Mouse (Mus musculus) heart, embryonic 15.5 days (tissue): ENCODE data around the gene Zmynd12. TPM values are rescaled to one million over a fixed set of nuclear protein-coding genes. Genes with fewer than 3 reads are reported as not detected.

ENCODE experiments used
- ATAC-seq: fragments of 200-750 bp; cut with Nextera tagmentation; replicated peaks from 2 replicates; pipeline ENCODE4 v1.8.0; 2017; ENCODE audit warnings: low read depth, moderate TSS enrichment; ENCODE audit not compliant: insufficient number of reproducible peaks, insufficient read depth, low FRiP score
- H3K27ac ChIP-seq: fragments of 300-500 bp; sonication (generic); 2 replicates; pipeline ENCODE4 v1.5.1; 2015; ENCODE audit warnings: mild to moderate bottlenecking, inconsistent platforms
- H3K27me3 ChIP-seq: fragments of 300-500 bp; sonication (generic); 2 replicates; pipeline ENCODE4 v1.6.1; 2015; ENCODE audit warnings: inconsistent platforms
- H3K36me3 ChIP-seq: fragments of 300-500 bp; sonication (generic); 2 replicates; pipeline ENCODE4 v1.6.1; 2015; ENCODE audit warnings: mild to moderate bottlenecking, inconsistent platforms
- H3K4me1 ChIP-seq: fragments of 300-500 bp; sonication (generic); replicated peaks from 2 replicates; pipeline ENCODE4 v1.6.1; 2015; ENCODE audit warnings: inconsistent platforms
- H3K4me2 ChIP-seq: fragments of 300-500 bp; sonication (generic); 2 replicates; pipeline ENCODE4 v1.6.1; 2015; ENCODE audit warnings: inconsistent platforms, mild to moderate bottlenecking, moderate library complexity
- H3K4me3 ChIP-seq: fragments of 300-500 bp; sonication (generic); 2 replicates; pipeline ENCODE4 v1.5.1; 2015; ENCODE audit warnings: mild to moderate bottlenecking, inconsistent platforms
- H3K9ac ChIP-seq: fragments of 300-500 bp; sonication (generic); 2 replicates; pipeline ENCODE4 v1.6.1; 2015; ENCODE audit warnings: mild to moderate bottlenecking, inconsistent platforms
- H3K9me3 ChIP-seq: fragments of 300-500 bp; sonication (generic); replicated peaks from 2 replicates; pipeline ENCODE4 v1.6.1; 2016; ENCODE audit warnings: inconsistent platforms
- WGBS: fragments of 180-500 bp; shearing (Covaris S2); methylation state at CpG from one replicate; pipeline ENCODE4 v1.1.7; 2015; ENCODE audit warnings: mixed read lengths; 5-methylcytosine and 5-hydroxymethylcytosine counted together
- polyA plus RNA-seq: library from polyadenylated mRNA; unstranded; fragments of >200 nt; fragmentation: Nextera tagmentation; extraction: Ambion mirVana; gene quantifications from 2 replicates; pipeline ENCODE4 v1.2.1, GENCODE M21; 2015

Zmynd12 gene
- 0.15 and 0.28 TPM in 2 replicates for polyA plus RNA-seq

- Histone ChIP-seq H3K4me1 (peaks cover 31% of the 10 kb centered on the region), H3K9me3 (no peaks in the 10 kb centered on the region), H3K36me3 (no peaks in the 10 kb centered on the region; the same call in 1 of the 2 replicates), H3K4me2 (peak within 1 kb of the TSS; percentile 93), H3K27me3 (no peaks in the 10 kb centered on the region), H3K27ac (peak within 1 kb of the TSS; percentile 90), H3K4me3 (peak within 1 kb of the TSS; percentile 87), H3K9ac (peak within 1 kb of the TSS; percentile 96)
- under 1% methylated on average over 52 of the region's 52 CpGs for WGBS
- peak; percentile 95 for ATAC-seq
Measured at GRCm38 (mm10) chr4:119422294-119422964, at the start of gene Zmynd12, which contains the start of gene Ppcs. Gene Zmynd12 (plus strand): TSS chr4:119422814. Gene Ppcs (minus strand): TSS chr4:119422420.

DNA sequence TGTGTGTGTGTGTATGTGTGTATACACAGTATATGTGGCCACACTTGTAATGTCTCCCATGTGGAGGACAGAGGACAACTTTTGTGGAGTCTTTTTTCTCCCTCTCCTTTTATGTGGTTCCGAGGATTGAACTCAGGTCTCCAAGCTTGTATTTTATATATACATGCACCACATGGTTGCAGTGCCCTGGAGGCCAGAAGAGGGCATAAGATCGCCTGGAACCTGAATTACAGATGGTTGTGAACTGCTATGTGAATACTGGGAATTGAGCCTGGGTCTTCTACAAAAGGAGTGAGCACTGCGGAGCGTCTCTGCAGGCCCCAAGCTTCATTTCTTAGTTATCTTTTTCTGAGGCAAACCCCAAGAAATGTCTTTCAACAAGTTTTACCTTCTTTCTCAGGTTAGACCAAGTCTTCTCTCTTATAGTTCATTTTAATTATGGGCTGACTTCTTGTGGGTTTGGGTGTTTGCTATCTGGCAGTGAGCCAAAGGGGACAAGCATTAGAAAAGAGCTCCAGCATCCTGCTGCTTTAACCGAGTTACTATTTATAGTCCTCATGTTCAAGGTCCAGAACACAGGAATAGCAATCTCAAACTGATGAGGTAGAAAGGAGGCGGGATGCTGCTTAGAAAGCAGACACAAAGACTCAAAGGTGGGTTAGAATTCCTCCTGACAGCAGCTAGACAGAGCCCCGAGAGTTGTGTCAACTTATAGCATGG is 41.0 kb upstream of the Zmynd12 start:
- Histone ChIP-seq H3K4me3 (no peak overlapping the region), H3K27me3 (no peaks in the 10 kb centered on the region), H3K9me3 (no peaks in the 10 kb centered on the region), H3K27ac (no peak overlapping the region), H3K36me3 (no peaks in the 10 kb centered on the region), H3K4me1 (peaks cover 5% of the 10 kb centered on the region), H3K4me2 (no peak overlapping the region), H3K9ac (no peak overlapping the region)
- no peak for ATAC-seq
- 58% methylated on average over 7 of the region's 7 CpGs for WGBS

GRCm38 (mm10) chr4:119389184-119389583 is 33.4 kb upstream of the Zmynd12 start:
- H3K4me3 ChIP-seq: no peak overlapping the region
- H3K4me2 ChIP-seq: no peak overlapping the region
- no peaks in the 10 kb centered on the region for H3K9me3 ChIP-seq
- 55% methylated on average over 3 of the region's 3 CpGs for WGBS
- no peak overlapping the region for H3K27ac ChIP-seq
- H3K27me3 ChIP-seq: no peaks in the 10 kb centered on the region
- no peak for ATAC-seq
- H3K4me1 ChIP-seq: no peaks in the 10 kb centered on the region
- H3K9ac ChIP-seq: no peak overlapping the region
- H3K36me3 ChIP-seq: no peaks in the 10 kb centered on the region

- Histone ChIP-seq H3K4me3 (no peak overlapping the region), H3K27me3 (no peaks in the 10 kb centered on the region), H3K4me2 (no peak overlapping the region), H3K36me3 (no peaks in the 10 kb centered on the region), H3K9me3 (no peaks in the 10 kb centered on the region), H3K9ac (no peak overlapping the region), H3K4me1 (no peaks in the 10 kb centered on the region), H3K27ac (no peak overlapping the region)
- ATAC-seq: no peak
- 82% methylated on average over 1 of the region's 1 CpGs for WGBS
Measured at GRCm38 (mm10) chr4:119390369-119390768, 32.2 kb upstream of the Zmynd12 start.

DNA sequence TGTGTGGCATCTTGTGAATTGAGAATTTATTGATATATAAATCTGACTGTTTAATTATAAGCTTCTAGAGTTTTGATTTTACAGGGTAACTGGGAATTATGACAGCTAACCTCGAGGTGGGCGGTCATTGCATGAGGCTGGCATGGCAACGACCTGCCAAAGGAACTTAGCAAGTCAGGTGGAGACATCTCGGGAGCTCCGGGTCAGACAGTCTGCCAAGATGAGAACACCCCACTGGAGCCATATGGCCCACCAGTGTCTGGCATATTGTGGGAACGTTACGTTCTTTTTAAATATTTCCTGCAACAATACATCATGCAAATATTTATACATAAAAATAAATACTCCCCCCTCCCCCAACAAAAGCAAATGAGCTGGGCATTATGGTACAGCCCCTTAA is 23.9 kb upstream of the Zmynd12 start:
- H3K9me3 ChIP-seq: peaks cover 7% of the 10 kb centered on the region; the same call in 1 of the 2 replicates
- ATAC-seq: no peak
- no peak overlapping the region for H3K27ac ChIP-seq
- 82% methylated on average over 7 of the region's 7 CpGs for WGBS
- H3K4me3 ChIP-seq: no peak overlapping the region
- H3K4me2 ChIP-seq: no peak overlapping the region
- peaks cover 4% of the 10 kb centered on the region; the same call in 1 of the 2 replicates for H3K36me3 ChIP-seq
- H3K9ac ChIP-seq: no peak overlapping the region
- H3K27me3 ChIP-seq: no peaks in the 10 kb centered on the region
- H3K4me1 ChIP-seq: no peaks in the 10 kb centered on the region

GRCm38 (mm10) chr4:119400896-119401295 is 21.7 kb upstream of the Zmynd12 start:
- H3K36me3 ChIP-seq: peaks cover 4% of the 10 kb centered on the region; the same call in 1 of the 2 replicates
- no peak overlapping the region for H3K9ac ChIP-seq
- WGBS: 62% methylated on average over 7 of the region's 7 CpGs
- no peaks in the 10 kb centered on the region for H3K4me1 ChIP-seq
- H3K9me3 ChIP-seq: peaks cover 7% of the 10 kb centered on the region; the same call in 1 of the 2 replicates
- H3K4me2 ChIP-seq: no peak overlapping the region
- H3K27ac ChIP-seq: no peak overlapping the region
- ATAC-seq: no peak
- no peak overlapping the region for H3K4me3 ChIP-seq
- no peaks in the 10 kb centered on the region for H3K27me3 ChIP-seq

DNA sequence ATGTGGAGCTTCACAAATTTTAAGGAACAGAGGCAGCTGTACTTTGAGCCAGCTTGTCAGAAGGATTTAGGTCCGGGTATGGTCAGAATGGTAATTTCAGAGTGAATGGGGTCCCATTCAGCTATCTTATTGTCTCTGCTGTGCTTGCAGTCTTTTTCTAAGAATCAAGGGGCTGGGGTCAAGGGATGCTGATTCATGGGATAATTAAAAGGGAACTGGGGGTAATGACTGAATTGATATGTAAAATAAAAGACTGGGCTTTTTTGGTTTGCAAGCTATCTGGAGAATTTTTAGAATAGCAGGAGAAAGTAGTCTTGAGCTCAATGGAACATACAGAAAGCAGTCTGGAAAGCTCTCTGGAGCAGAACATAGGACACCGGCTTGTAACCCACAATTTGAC is 19.2 kb upstream of the Zmynd12 start:
- Histone ChIP-seq H3K9me3 (peaks cover 7% of the 10 kb centered on the region; the same call in 1 of the 2 replicates), H3K27me3 (no peaks in the 10 kb centered on the region), H3K4me2 (no peak overlapping the region), H3K4me3 (no peak overlapping the region), H3K4me1 (no peaks in the 10 kb centered on the region), H3K9ac (no peak overlapping the region), H3K27ac (no peak overlapping the region), H3K36me3 (peaks cover 4% of the 10 kb centered on the region; the same call in 1 of the 2 replicates)
- no peak for ATAC-seq
- WGBS: 84% methylated on average over 2 of the region's 2 CpGs

- no peaks in the 10 kb centered on the region for H3K27me3 ChIP-seq
- no peak overlapping the region for H3K9ac ChIP-seq
- WGBS: 75% methylated on average over 11 of the region's 12 CpGs
- no peak overlapping the region for H3K4me2 ChIP-seq
- H3K27ac ChIP-seq: peak overlapping the region; percentile 58; the same call in 1 of the 2 replicates
- ATAC-seq: no peak
- no peak overlapping the region for H3K4me3 ChIP-seq
- no peaks in the 10 kb centered on the region for H3K9me3 ChIP-seq
- peaks cover 14% of the 10 kb centered on the region for H3K4me1 ChIP-seq
- H3K36me3 ChIP-seq: no peaks in the 10 kb centered on the region
Measured at GRCm38 (mm10) chr4:119411877-119412650, 10.6 kb upstream of the Zmynd12 start.

- no peaks in the 10 kb centered on the region for H3K27me3 ChIP-seq
- ATAC-seq: peak; percentile 44
- H3K36me3 ChIP-seq: no peaks in the 10 kb centered on the region
- H3K27ac ChIP-seq: peak overlapping the region; percentile 58
- peak overlapping the region; percentile 27; the same call in 1 of the 2 replicates for H3K4me2 ChIP-seq
- no peaks in the 10 kb centered on the region for H3K9me3 ChIP-seq
- peaks cover 17% of the 10 kb centered on the region for H3K4me1 ChIP-seq
- no peak overlapping the region for H3K4me3 ChIP-seq
- 38% methylated on average over 6 of the region's 6 CpGs for WGBS
- H3K9ac ChIP-seq: peak overlapping the region; percentile 10; the same call in 1 of the 2 replicates
Measured at GRCm38 (mm10) chr4:119412791-119413190, 9.8 kb upstream of the Zmynd12 start.

- peak; percentile 97 for ATAC-seq
- Histone ChIP-seq H3K36me3 (no peaks in the 10 kb centered on the region; the same call in 1 of the 2 replicates), H3K27me3 (no peaks in the 10 kb centered on the region), H3K9ac (peak within 1 kb of the TSS; percentile 48), H3K4me2 (peak within 1 kb of the TSS; percentile 94), H3K9me3 (no peaks in the 10 kb centered on the region), H3K4me3 (peak within 1 kb of the TSS; percentile 61), H3K4me1 (peaks cover 25% of the 10 kb centered on the region), H3K27ac (no peak within 1 kb of the TSS)
- under 1% methylated on average over 49 of the region's 49 CpGs for WGBS
Measured at GRCm38 (mm10) chr4:119415072-119415753, 7.4 kb upstream of the Zmynd12 start, which contains the start of gene Ccdc30. Gene Ccdc30 (minus strand): TSS chr4:119415521.
